Mouse (Mus musculus) forebrain, postnatal 0 days (tissue): ENCODE data around the gene Rpl9-ps6. TPM values are rescaled to one million over a fixed set of nuclear protein-coding genes. Genes with fewer than 3 reads are reported as not detected.
A peak's percentile ranks its signal among the peaks of the same experiment; 100 is the strongest.

ENCODE experiments used
- ATAC-seq: fragments of 200-750 bp; cut with Nextera tagmentation; 2 replicates; pipeline ENCODE4 v1.8.0; 2017; ENCODE audit warnings: mild to moderate bottlenecking, moderate library complexity
- DNase-seq: peaks from one replicate; pipeline ENCODE4 v3.0.0-alpha.2; 2015
- H3K27ac ChIP-seq: fragments of 300-500 bp; sonication (generic); 2 replicates; pipeline ENCODE4 v1.5.1; 2014; ENCODE audit warnings: low read depth, mild to moderate bottlenecking, antibody characterized with exemption, low read length, moderate library complexity, mixed read lengths
- H3K27me3 ChIP-seq: fragments of 300-500 bp; sonication (generic); 2 replicates; pipeline ENCODE4 v1.6.1; 2014; ENCODE audit warnings: mild to moderate bottlenecking, low read length, mixed read lengths; ENCODE audit not compliant: insufficient read depth
- H3K36me3 ChIP-seq: fragments of 300-500 bp; sonication (generic); 2 replicates; pipeline ENCODE4 v1.6.1; 2014; ENCODE audit warnings: mild to moderate bottlenecking, moderate library complexity; ENCODE audit not compliant: insufficient read depth
- H3K4me1 ChIP-seq: fragments of 300-500 bp; sonication (generic); 2 replicates; pipeline ENCODE4 v1.6.1; 2014; ENCODE audit warnings: antibody characterized with exemption; ENCODE audit not compliant: insufficient read depth
- H3K4me2 ChIP-seq: fragments of 300-500 bp; sonication (generic); 2 replicates; pipeline ENCODE4 v1.6.1; 2014; ENCODE audit warnings: low read depth, mild to moderate bottlenecking, moderate library complexity
- H3K4me3 ChIP-seq: fragments of 300-500 bp; sonication (generic); 2 replicates; pipeline ENCODE4 v1.5.1; 2014; ENCODE audit warnings: low read depth, low read length, mixed read lengths
- H3K9ac ChIP-seq: fragments of 300-500 bp; sonication (generic); 2 replicates; pipeline ENCODE4 v1.6.1; 2014; ENCODE audit warnings: mild to moderate bottlenecking
- H3K9me3 ChIP-seq: fragments of 300-500 bp; sonication (generic); 2 replicates; pipeline ENCODE4 v1.6.1; 2016; ENCODE audit warnings: low read length
- CTCF ChIP-seq: sonication (generic); IDR thresholded peaks from 2 replicates; pipeline ENCODE4 v1.5.1; 2016; ENCODE audit warnings: antibody characterized with exemption, control low read depth, low read depth
- WGBS: fragments of 180-500 bp; shearing (Covaris S2); extraction: QIAGEN DNeasy Blood & Tissue Kit; methylation state at CpG from one replicate; pipeline ENCODE4 v1.1.7; 2014; 5-methylcytosine and 5-hydroxymethylcytosine counted together
- polyA plus RNA-seq: library from polyadenylated mRNA; unstranded; fragments of >200 nt; fragmentation: Nextera tagmentation; extraction: Ambion mirVana; gene quantifications from 2 replicates; pipeline ENCODE4 v1.2.1, GENCODE M21; 2015
- total RNA-seq: library from RNA; depleted of rRNA; stranded (reverse); fragments of >200 nt; gene quantifications from 2 replicates; pipeline ENCODE4 v1.2.3, GENCODE M21; 2014

Gene Rpl9-ps6
- total and polyA plus RNA-seq, 2 experiments from 2014 or later, result 54.1 to 106 TPM

DNA sequence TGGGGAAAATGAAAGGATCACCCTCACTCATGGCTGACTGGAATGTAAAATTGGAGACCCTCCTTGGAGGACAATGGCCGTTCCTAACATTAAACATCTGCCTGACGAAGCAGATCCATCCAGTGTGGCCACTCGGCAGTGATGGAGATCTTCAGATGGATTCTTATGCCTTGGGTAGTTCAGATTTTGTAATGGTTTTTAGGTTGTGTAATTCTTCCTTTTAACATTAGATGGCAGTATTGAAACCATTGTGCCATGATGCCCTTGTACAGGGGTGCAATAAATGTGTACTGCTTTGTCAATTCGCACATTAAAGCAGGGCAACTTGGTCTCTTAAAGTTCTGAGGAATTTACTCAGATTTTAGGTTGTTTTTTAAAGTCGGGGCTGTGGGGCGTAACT is 35.0 kb upstream of the Rpl9-ps6 start:
- Histone ChIP-seq H3K4me1 (no peaks in the 10 kb centered on the region), H3K27ac (no peak overlapping the region), H3K4me2 (no peak overlapping the region), H3K9me3 (no peaks in the 10 kb centered on the region), H3K9ac (no peak overlapping the region), H3K4me3 (no peak overlapping the region), H3K27me3 (no peaks in the 10 kb centered on the region), H3K36me3 (peaks cover 30% of the 10 kb centered on the region)
- peak; percentile 73 for TF ChIP-seq CTCF
- peak; percentile 56 for ATAC-seq
- WGBS, result 82% methylated on average over 6 of the region's 6 CpGs
- no peak for DNase-seq

DNA sequence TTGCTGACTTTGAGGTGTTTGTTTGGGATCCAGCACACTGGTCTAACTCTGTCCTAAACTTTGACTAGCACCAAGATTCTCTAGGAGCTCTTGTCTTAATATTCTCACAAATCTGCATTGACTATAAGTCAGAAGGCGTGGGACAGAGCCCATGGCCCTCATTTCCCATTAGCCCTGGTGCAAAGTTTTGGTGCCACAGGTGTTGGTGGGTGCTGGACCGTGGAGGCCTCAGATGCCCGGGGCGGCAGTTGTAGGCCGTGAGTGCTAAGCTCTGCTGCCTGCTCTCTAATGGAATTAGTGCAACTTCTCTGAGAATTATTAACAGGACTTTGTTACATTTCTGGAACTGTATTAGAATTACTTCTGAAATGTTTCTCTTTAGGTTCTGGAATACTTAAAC is 31.6 kb upstream of the Rpl9-ps6 start:
- Histone ChIP-seq H3K9ac (no peak overlapping the region), H3K4me3 (no peak overlapping the region), H3K4me1 (no peaks in the 10 kb centered on the region), H3K9me3 (no peaks in the 10 kb centered on the region), H3K27me3 (no peaks in the 10 kb centered on the region), H3K27ac (no peak overlapping the region), H3K4me2 (no peak overlapping the region), H3K36me3 (peaks cover 13% of the 10 kb centered on the region)
- 96% methylated on average over 5 of the region's 5 CpGs for WGBS
- DNase-seq (no peak), ATAC-seq (no peak)
- TF ChIP-seq CTCF, result no peak

DNA sequence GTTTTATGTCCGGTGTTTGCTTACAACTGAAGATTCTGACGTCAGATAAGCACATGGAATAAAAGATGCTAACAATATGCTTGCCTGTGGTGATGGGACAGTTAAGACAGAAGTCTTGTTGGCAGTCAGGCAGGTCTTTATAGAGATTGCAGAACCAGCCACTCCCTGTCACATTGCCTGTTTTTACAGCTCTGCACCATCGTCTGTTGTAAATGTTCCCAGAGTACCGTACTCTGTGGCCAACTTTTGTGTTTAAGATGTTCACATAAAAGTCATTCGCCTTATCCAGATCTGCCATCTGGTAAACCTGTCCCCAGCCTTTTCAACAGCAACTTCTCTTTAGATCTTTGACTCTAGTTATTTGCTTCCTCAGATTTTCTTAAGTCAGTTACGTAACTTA is 31.0 kb upstream of the Rpl9-ps6 start:
- Histone ChIP-seq H3K27ac (no peak overlapping the region), H3K36me3 (peaks cover 13% of the 10 kb centered on the region), H3K4me1 (no peaks in the 10 kb centered on the region), H3K9me3 (no peaks in the 10 kb centered on the region), H3K9ac (no peak overlapping the region), H3K4me2 (no peak overlapping the region), H3K4me3 (no peak overlapping the region), H3K27me3 (no peaks in the 10 kb centered on the region)
- whole genome bisulfite sequencing, result 81% methylated on average over 6 of the region's 6 CpGs
- TF ChIP-seq CTCF, result no peak
- DNase-seq, result no peak
- no peak for ATAC-seq

DNA sequence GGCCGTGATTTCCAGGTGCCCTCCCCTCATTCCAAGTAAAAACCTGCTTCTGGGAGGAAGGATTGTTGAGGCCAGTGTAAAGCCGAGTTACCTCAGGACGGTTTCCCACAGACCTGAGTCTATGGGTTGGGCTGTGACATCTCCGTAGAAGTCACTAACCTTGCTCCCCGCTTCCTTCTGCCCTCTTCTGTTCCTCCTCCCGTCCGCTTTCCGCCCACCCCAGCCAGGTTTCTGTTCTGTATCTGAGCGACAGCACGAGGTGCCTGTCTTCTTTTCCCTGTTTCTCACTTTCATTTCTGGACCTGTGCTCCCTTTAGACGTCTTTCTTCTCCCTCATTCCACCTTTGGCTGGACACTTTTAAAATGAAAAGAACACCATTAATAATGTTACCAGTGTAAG is 28.7 kb upstream of the Rpl9-ps6 start:
- DNase-seq (no peak), ATAC-seq (no peak)
- Histone ChIP-seq H3K4me2 (no peak overlapping the region), H3K4me3 (no peak overlapping the region), H3K27ac (no peak overlapping the region), H3K27me3 (no peaks in the 10 kb centered on the region), H3K4me1 (no peaks in the 10 kb centered on the region), H3K36me3 (peaks cover 17% of the 10 kb centered on the region), H3K9me3 (no peaks in the 10 kb centered on the region), H3K9ac (no peak overlapping the region)
- WGBS, result 88% methylated on average over 11 of the region's 11 CpGs
- no peak for TF ChIP-seq CTCF

DNA sequence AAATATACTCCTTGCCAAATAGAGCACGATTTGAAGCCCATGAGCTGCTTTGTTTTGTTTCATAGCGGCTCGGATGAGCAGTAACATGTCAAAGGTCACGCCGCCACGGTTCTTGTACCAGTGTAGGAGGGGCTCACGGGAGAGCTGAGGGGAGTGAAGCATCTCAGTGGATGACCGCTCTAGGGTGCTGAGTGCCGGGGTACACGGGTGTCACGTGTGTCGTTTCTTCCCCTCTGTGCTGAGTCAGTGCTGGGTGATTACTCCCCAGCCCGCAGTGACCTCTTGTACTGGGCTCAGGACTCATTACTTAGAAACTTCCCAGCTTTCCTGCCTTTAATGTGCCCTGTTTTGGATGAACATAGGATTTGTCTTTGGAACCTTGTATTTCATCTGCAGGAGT is 28.2 kb upstream of the Rpl9-ps6 start:
- DNase-seq (no peak), ATAC-seq (no peak)
- no peaks in the 10 kb centered on the region for H3K9me3 ChIP-seq
- no peak for TF ChIP-seq CTCF
- 92% methylated on average over 13 of the region's 13 CpGs for WGBS
- H3K9ac ChIP-seq, result no peak overlapping the region
- no peaks in the 10 kb centered on the region for H3K27me3 ChIP-seq
- no peak overlapping the region for H3K27ac ChIP-seq
- peaks cover 17% of the 10 kb centered on the region for H3K36me3 ChIP-seq
- no peak overlapping the region for H3K4me2 ChIP-seq
- no peaks in the 10 kb centered on the region for H3K4me1 ChIP-seq
- no peak overlapping the region for H3K4me3 ChIP-seq

DNA sequence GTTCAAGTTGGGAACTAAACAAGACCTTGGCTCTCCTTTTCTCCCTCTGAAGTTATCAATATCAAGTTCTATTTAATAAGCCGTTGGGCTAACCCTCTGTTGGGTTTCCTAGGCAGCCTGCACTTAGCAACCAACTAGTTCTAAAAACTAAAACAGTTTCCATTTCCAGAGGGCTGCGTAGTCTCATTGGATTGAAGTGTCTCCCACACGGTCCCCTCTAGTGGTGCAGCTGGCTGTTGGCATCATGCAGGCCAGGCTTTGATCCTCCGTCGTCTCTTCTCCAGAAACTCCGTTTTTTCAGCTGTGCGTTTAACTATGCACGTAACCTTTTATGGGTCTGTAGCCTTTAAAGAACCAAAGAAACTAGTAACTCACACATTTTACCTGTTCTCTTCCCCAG is 27.1 kb upstream of the Rpl9-ps6 start:
- DNase-seq, result no peak
- H3K4me2 ChIP-seq, result no peak overlapping the region
- H3K36me3 ChIP-seq, result peaks cover 13% of the 10 kb centered on the region
- no peak for ATAC-seq
- 0 out of 2 replicates have a peak, but pooled peaks cover 2% of the 10 kb centered on the region for H3K4me1 ChIP-seq
- no peaks in the 10 kb centered on the region for H3K27me3 ChIP-seq
- no peak overlapping the region for H3K9ac ChIP-seq
- 0 out of 2 replicates have a peak, but pooled peaks have one; percentile 23 for TF ChIP-seq CTCF
- no peaks in the 10 kb centered on the region for H3K9me3 ChIP-seq
- no peak overlapping the region for H3K27ac ChIP-seq
- WGBS, result 75% methylated on average over 8 of the region's 8 CpGs
- H3K4me3 ChIP-seq, result no peak overlapping the region

DNA sequence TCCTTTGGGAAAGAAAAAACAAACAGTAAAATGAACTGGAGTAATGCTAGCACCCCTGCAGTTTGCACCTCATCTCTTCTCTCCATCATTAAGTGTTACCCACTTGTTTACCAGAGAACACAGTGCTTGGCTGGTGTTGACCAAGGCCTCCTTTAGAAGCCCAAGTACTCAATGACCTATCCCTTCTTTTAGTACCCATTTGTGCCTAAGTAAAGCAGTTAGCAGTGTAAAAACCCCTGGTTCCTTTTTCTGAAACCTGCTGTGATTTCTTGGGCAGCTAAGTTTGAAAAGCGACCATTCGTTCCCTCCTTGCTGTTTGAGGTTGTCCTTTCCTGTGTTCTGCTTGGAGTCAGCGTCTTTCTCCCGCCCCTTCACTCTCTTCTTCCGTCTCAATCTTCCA is 26.6 kb upstream of the Rpl9-ps6 start:
- Histone ChIP-seq H3K36me3 (peaks cover 9% of the 10 kb centered on the region), H3K9me3 (no peaks in the 10 kb centered on the region), H3K4me3 (no peak overlapping the region), H3K27ac (no peak overlapping the region), H3K27me3 (no peaks in the 10 kb centered on the region), H3K9ac (no peak overlapping the region), H3K4me1 (0 out of 2 replicates have a peak, but pooled peaks cover 2% of the 10 kb centered on the region), H3K4me2 (no peak overlapping the region)
- no peak for DNase-seq
- ATAC-seq, result no peak
- TF ChIP-seq CTCF, result no peak
- 96% methylated on average over 5 of the region's 5 CpGs for WGBS

DNA sequence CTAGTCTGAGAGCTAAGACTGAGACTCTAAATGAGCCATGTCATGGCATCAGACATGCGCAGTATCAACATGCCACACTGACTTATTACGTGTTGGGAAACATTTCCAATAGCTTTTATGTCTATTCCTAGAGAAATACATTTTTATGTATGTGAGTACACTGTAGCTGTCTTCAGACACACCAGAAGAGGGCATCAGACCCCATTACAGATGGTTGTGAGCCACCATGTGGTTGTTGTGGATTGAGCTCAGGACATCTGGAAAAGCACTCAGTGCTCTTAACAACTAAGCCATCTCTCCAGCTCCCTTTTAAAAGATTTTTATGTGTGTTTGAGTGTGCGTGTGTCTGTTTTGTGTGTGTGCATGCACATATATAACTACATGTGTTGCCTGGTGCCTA is 26.0 kb upstream of the Rpl9-ps6 start:
- H3K36me3 ChIP-seq, result peaks cover 9% of the 10 kb centered on the region

More for the DNA sequence above, 26.0 kb upstream of the Rpl9-ps6 start:
- DNase-seq (no peak), ATAC-seq (no peak)
- H3K9me3 ChIP-seq, result no peaks in the 10 kb centered on the region
- H3K9ac ChIP-seq, result no peak overlapping the region
- no peak overlapping the region for H3K4me3 ChIP-seq
- TF ChIP-seq CTCF, result 0 out of 2 replicates have a peak, but pooled peaks have one; percentile 12
- H3K27ac ChIP-seq, result no peak overlapping the region
- peaks cover 4% of the 10 kb centered on the region for H3K4me1 ChIP-seq
- WGBS, result 96% methylated on average over 3 of the region's 3 CpGs
- no peaks in the 10 kb centered on the region for H3K27me3 ChIP-seq
- H3K4me2 ChIP-seq, result no peak overlapping the region
